Mouse (Mus musculus): ENCODE data around the gene Spatc1l. TPM values are rescaled to one million over a fixed set of nuclear protein-coding genes. Genes with fewer than 3 reads are reported as not detected.

The Spatc1l gene
- polyA plus RNA-seq, 1 experiment from 2014 or later = not detected

GRCm38 (mm10) chr10:76602690-76603089 is 40.6 kb downstream of the Spatc1l start:
- Histone ChIP-seq H3K4me3 (replicated peaks) (no peak overlapping the region), H3K9me3 (no peaks in the 10 kb centered on the region), H3K27me3 (no peaks in the 10 kb centered on the region), H3K36me3 (peaks cover 67% of the 10 kb centered on the region), H3K4me1 (replicated peaks) (no peaks in the 10 kb centered on the region), H3K9ac (replicated peaks) (no peak overlapping the region), H3K27ac (no peak overlapping the region), H3K4me2 (no peak overlapping the region)
- ATAC-seq (ENCODE audit: insufficient number of reproducible peaks, insufficient read depth, low FRiP score, low TSS enrichment, low read depth) = no peak
- WGBS = 74% methylated on average over 3 of the region's 3 CpGs

- Histone ChIP-seq H3K4me2 (no peak overlapping the region), H3K27ac (no peak overlapping the region), H3K27me3 (no peaks in the 10 kb centered on the region), H3K9ac (replicated peaks) (no peak overlapping the region), H3K9me3 (no peaks in the 10 kb centered on the region), H3K36me3 (peaks cover 73% of the 10 kb centered on the region), H3K4me3 (replicated peaks) (no peak overlapping the region), H3K4me1 (replicated peaks) (no peaks in the 10 kb centered on the region)
- WGBS = 89% methylated on average over 7 of the region's 7 CpGs
- ATAC-seq (ENCODE audit: insufficient number of reproducible peaks, insufficient read depth, low FRiP score, low TSS enrichment, low read depth) = no peak
Observed at GRCm38 (mm10) chr10:76612473-76612872, 50.4 kb downstream of the Spatc1l start.

Other genes with a start within 250 kb of the Spatc1l start
- gene Dip2a, start 217.0 kb upstream of the Spatc1l start, polyA plus RNA-seq (2016; fragmentation: Nextera tagmentation; extraction: Ambion mirVana) = 12.9 and 13.0 TPM in 2 replicates
- not detected in 2 replicates for gene AC141477.1, start 121.8 kb upstream of the Spatc1l start, polyA plus RNA-seq (2016; fragmentation: Nextera tagmentation; extraction: Ambion mirVana)
- gene Pcnt, start 119.5 kb upstream of the Spatc1l start, polyA plus RNA-seq (2016; fragmentation: Nextera tagmentation; extraction: Ambion mirVana) = 20.7 and 22.5 TPM in 2 replicates
- not detected in 2 replicates for gene 2610028H24Rik, start 113.2 kb upstream of the Spatc1l start, polyA plus RNA-seq (2016; fragmentation: Nextera tagmentation; extraction: Ambion mirVana)
- gene Mcm3ap, start 93.3 kb upstream of the Spatc1l start, polyA plus RNA-seq (2016; fragmentation: Nextera tagmentation; extraction: Ambion mirVana) = 74.7 and 86.0 TPM in 2 replicates
- 9.5 and 9.7 TPM in 2 replicates for gene Ybey, start 93.2 kb upstream of the Spatc1l start, polyA plus RNA-seq (2016; fragmentation: Nextera tagmentation; extraction: Ambion mirVana)
- gene Lss, start 30.7 kb upstream of the Spatc1l start, polyA plus RNA-seq (2016; fragmentation: Nextera tagmentation; extraction: Ambion mirVana) = 32.5 and 38.7 TPM in 2 replicates
- gene Ftcd, start 13.4 kb downstream of the Spatc1l start, polyA plus RNA-seq (2016; fragmentation: Nextera tagmentation; extraction: Ambion mirVana) = 0.14 TPM in 1 of 2 replicates, not detected in the other
- gene Col6a2, start 61.4 kb downstream of the Spatc1l start, polyA plus RNA-seq (2016; fragmentation: Nextera tagmentation; extraction: Ambion mirVana) = 47.6 and 54.7 TPM in 2 replicates
- 40.1 and 49.2 TPM in 2 replicates for gene Col6a1, start 163.9 kb downstream of the Spatc1l start, polyA plus RNA-seq (2016; fragmentation: Nextera tagmentation; extraction: Ambion mirVana)

Data from limb, embryonic 12.5 days (tissue).